Mouse (Mus musculus): ENCODE results near the gene Ptpn22.

DNA sequence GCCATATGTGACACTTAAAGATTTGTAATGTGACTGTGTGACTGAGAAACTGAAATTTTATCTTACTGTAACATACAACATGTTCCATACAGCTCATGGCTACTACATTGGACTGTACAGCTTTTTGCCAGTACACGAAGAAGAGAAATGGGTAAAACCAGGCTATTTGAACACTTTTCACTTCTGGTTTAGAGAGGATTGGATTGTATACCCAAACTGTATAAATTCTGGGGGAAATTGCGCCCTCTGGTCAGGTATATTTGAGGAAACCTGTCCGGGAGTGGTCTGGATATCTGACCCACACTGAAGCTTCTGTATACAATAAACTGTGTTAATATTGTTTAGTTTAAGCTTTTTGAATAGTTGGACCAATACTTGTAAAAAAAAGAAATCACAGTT lies 57.2 kb downstream of the Ptpn22 start:
- TF ChIP-seq CTCF (IDR thresholded peaks at IDR 0.05; ENCODE audit: borderline replicate concordance, extremely low read depth, insufficient read depth, insufficient read length) (no peak), POLR2A (IDR thresholded peaks at IDR 0.05; ENCODE audit: borderline replicate concordance, extremely low read depth, insufficient read depth, insufficient read length, poor library complexity, severe bottlenecking) (no peak)
